ENCODE assay signal across 13 mouse cellular contexts in the genomic region with DNA sequence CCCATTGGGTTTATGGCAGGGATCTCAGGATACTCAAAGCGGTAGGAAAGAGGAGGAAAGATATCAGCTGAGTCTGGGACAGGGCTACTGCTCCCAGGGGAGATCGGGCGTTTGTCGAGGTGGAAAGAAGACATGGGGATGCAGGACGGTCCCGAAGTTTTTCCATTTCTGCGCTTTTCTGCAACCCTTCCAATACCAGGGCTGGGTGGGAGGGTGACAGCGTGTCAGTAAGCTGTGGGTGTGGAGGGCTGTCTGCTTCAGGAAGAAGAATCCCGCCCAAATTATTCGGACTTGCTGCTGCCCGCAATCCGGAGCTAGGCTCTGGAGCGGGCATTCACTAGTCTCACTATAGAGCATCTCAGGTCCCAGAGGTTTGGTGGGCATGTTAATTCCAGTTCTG. TPM values are rescaled to one million over a fixed set of nuclear protein-coding genes. Genes with fewer than 3 reads are reported as not detected.
DNase-seq lines count a peak whose midpoint lies in the region; ATAC-seq lines count a peak whose summit lies in the region.
"Had no signal": no experiment of that assay in that cellular context is flagged by ENCODE, and none has a peak within 500 bp of the region (broad histone marks: within the 10 kb centered on the region; RNA-seq: fewer than 3 reads in every experiment).

No protein-coding gene starts in this region.

- H3K9ac ChIP-seq in heart, embryonic 16.5 days (ENCODE audit: low read length) = no peak overlapping the region
- no peak overlapping the region for H3K9ac ChIP-seq in embryonic facial prominence, embryonic 12.5 days
- no peak overlapping the region for H3K9ac ChIP-seq in hindbrain, embryonic 13.5 days
- no peak overlapping the region for H3K9ac ChIP-seq in midbrain, embryonic 14.5 days (replicated peaks; ENCODE audit: low read length)
- no peak overlapping the region for H3K9ac ChIP-seq in liver, embryonic 11.5 days (ENCODE audit: low read depth, low read length)

- no peak for ATAC-seq in heart, embryonic 16.5 days (replicated peaks; ENCODE audit: extremely low read depth, insufficient read depth, low FRiP score)
- no peak for ATAC-seq in embryonic facial prominence, embryonic 12.5 days (ENCODE audit: insufficient number of reproducible peaks, insufficient read depth, low FRiP score, low TSS enrichment)
- ATAC-seq in hindbrain, embryonic 13.5 days (ENCODE audit: low FRiP score) = no peak
- no peak for ATAC-seq in midbrain, embryonic 14.5 days (ENCODE audit: low FRiP score, low TSS enrichment)
- no peak for ATAC-seq in liver, embryonic 11.5 days (replicated peaks; ENCODE audit: low FRiP score)

- intact Hi-C loops in heart, postnatal 10 days (cut with DNase I) = no loop called here
- intact Hi-C loops in left cerebral cortex, postnatal 10 days (cut with DNase I) = no loop called here

- no peak for DNase-seq in heart, postnatal 10 days
- DNase-seq in midbrain, embryonic 14.5 days = peak; percentile 30
- DNase-seq in ovary, adult 18-20 months (ENCODE audit: low spot score) = no peak
- DNase-seq in liver, embryonic 11.5 days (ENCODE audit: low spot score) = no peak
- no peak for DNase-seq in left cerebral cortex, postnatal 10 days (ENCODE audit: extremely low spot score in 1 of 2, low spot score in 2 of 2)
- DNase-seq: cerebellum, adult 18-20 months; gastrocnemius, postnatal 10 days had no signal

- H3K4me1 ChIP-seq in heart, embryonic 16.5 days (ENCODE audit: control insufficient read depth, insufficient read depth, low read length) = no peaks in the 10 kb centered on the region; the same call in 1 of the 2 replicates
- H3K4me1 ChIP-seq in embryonic facial prominence, embryonic 12.5 days = peaks cover 13% of the 10 kb centered on the region; the same call in 1 of the 2 replicates
- H3K4me1 ChIP-seq in hindbrain, embryonic 13.5 days (replicated peaks) = peaks cover 22% of the 10 kb centered on the region
- H3K4me1 ChIP-seq in midbrain, embryonic 14.5 days (ENCODE audit: control insufficient read depth, insufficient read depth, low read length) = no peaks in the 10 kb centered on the region
- no peaks in the 10 kb centered on the region for H3K4me1 ChIP-seq in liver, embryonic 11.5 days (replicated peaks; ENCODE audit: control insufficient read depth, insufficient read depth, low read length)

- 0 out of 2 replicates have a peak overlapping the region, but pooled peaks have one; percentile 1 for H3K4me3 ChIP-seq in heart, embryonic 16.5 days (ENCODE audit: low read length)
- peak overlapping the region; percentile 50 for H3K4me3 ChIP-seq in embryonic facial prominence, embryonic 12.5 days
- H3K4me3 ChIP-seq in hindbrain, embryonic 13.5 days = peak overlapping the region; percentile 56; the same call in 1 of the 2 replicates
- no peak overlapping the region for H3K4me3 ChIP-seq in midbrain, embryonic 14.5 days (replicated peaks; ENCODE audit: low read depth, low read length)
- no peak overlapping the region for H3K4me3 ChIP-seq in liver, embryonic 11.5 days (ENCODE audit: low read depth, low read length)

- no peak overlapping the region for H3K27ac ChIP-seq in heart, embryonic 16.5 days (ENCODE audit: low read length)
- no peak overlapping the region for H3K27ac ChIP-seq in embryonic facial prominence, embryonic 12.5 days
- no peak overlapping the region for H3K27ac ChIP-seq in hindbrain, embryonic 13.5 days
- H3K27ac ChIP-seq in midbrain, embryonic 14.5 days (replicated peaks; ENCODE audit: low read depth, low read length) = no peak overlapping the region
- H3K27ac ChIP-seq in liver, embryonic 11.5 days (ENCODE audit: low read depth, low read length) = no peak overlapping the region

- H3K27me3 ChIP-seq in heart, embryonic 16.5 days (ENCODE audit: control insufficient read depth, insufficient read depth, low read length) = peaks cover 67% of the 10 kb centered on the region
- peaks cover 70% of the 10 kb centered on the region for H3K27me3 ChIP-seq in embryonic facial prominence, embryonic 12.5 days
- H3K27me3 ChIP-seq in hindbrain, embryonic 13.5 days = peaks cover 82% of the 10 kb centered on the region
- H3K27me3 ChIP-seq in midbrain, embryonic 14.5 days (ENCODE audit: control insufficient read depth, insufficient read depth, low read length) = peaks cover 46% of the 10 kb centered on the region
- peaks cover 69% of the 10 kb centered on the region for H3K27me3 ChIP-seq in liver, embryonic 11.5 days (replicated peaks; ENCODE audit: control insufficient read depth, insufficient read depth, low read length)

- H3K4me2 ChIP-seq in heart, embryonic 16.5 days (ENCODE audit: low read depth, low read length) = no peak overlapping the region
- peak overlapping the region; percentile 95 for H3K4me2 ChIP-seq in embryonic facial prominence, embryonic 12.5 days (replicated peaks)
- H3K4me2 ChIP-seq in hindbrain, embryonic 13.5 days = no peak overlapping the region
- no peak overlapping the region for H3K4me2 ChIP-seq in midbrain, embryonic 14.5 days (ENCODE audit: low read length)
- H3K4me2 ChIP-seq in liver, embryonic 11.5 days = no peak overlapping the region

- no peaks in the 10 kb centered on the region for H3K9me3 ChIP-seq in heart, embryonic 16.5 days (replicated peaks; ENCODE audit: control insufficient read depth, low read length)
- no peaks in the 10 kb centered on the region for H3K9me3 ChIP-seq in embryonic facial prominence, embryonic 12.5 days
- H3K9me3 ChIP-seq in hindbrain, embryonic 13.5 days = no peaks in the 10 kb centered on the region
- H3K9me3 ChIP-seq in midbrain, embryonic 14.5 days (ENCODE audit: control insufficient read depth, low read length) = no peaks in the 10 kb centered on the region
- H3K9me3 ChIP-seq in liver, embryonic 11.5 days (ENCODE audit: control insufficient read depth, low read length) = no peaks in the 10 kb centered on the region

- no peaks in the 10 kb centered on the region for H3K36me3 ChIP-seq in heart, embryonic 16.5 days (ENCODE audit: control insufficient read depth, insufficient read depth)
- H3K36me3 ChIP-seq in embryonic facial prominence, embryonic 12.5 days = no peaks in the 10 kb centered on the region
- no peaks in the 10 kb centered on the region for H3K36me3 ChIP-seq in hindbrain, embryonic 13.5 days
- H3K36me3 ChIP-seq in midbrain, embryonic 14.5 days (ENCODE audit: control insufficient read depth, insufficient read depth, low read length) = no peaks in the 10 kb centered on the region
- H3K36me3 ChIP-seq in liver, embryonic 11.5 days (ENCODE audit: control insufficient read depth, insufficient read depth, low read length) = no peaks in the 10 kb centered on the region

- WGBS in heart, embryonic 16.5 days = 13% methylated on average over 13 of the region's 13 CpGs
- 12% methylated on average over 13 of the region's 13 CpGs for WGBS in embryonic facial prominence, embryonic 12.5 days
- WGBS in hindbrain, embryonic 13.5 days = 7% methylated on average over 13 of the region's 13 CpGs
- WGBS in midbrain, embryonic 14.5 days = 8% methylated on average over 13 of the region's 13 CpGs
- WGBS in liver, embryonic 11.5 days = 21% methylated on average over 13 of the region's 13 CpGs

RNA-seq across cellular contexts. Expression of a gene that starts 0.8 kb away (rescaled TPM):
- polyA plus RNA-seq in heart, embryonic 16.5 days (2015; fragmentation: Nextera tagmentation; extraction: Ambion mirVana) = 2.1 and 2.2 TPM in 2 replicates
- 1 to 10 TPM; 1.8 to 2.3 TPM for total RNA-seq in heart, postnatal 10 days (2021)
- 4.8 and 8.1 TPM in 2 replicates for polyA plus RNA-seq in embryonic facial prominence, embryonic 12.5 days (2016; fragmentation: Nextera tagmentation; extraction: Ambion mirVana)
- 0.39 and 0.80 TPM in 2 replicates for polyA plus RNA-seq in hindbrain, embryonic 13.5 days (2015; fragmentation: Nextera tagmentation; extraction: Ambion mirVana)
- polyA plus RNA-seq in midbrain, embryonic 14.5 days (2014; fragmentation: Nextera tagmentation; extraction: Ambion mirVana) = 0.08 and 0.09 TPM in 2 replicates
- 0.08 TPM in 1 of 2 replicates, not detected in the other for polyA plus RNA-seq in liver, embryonic 11.5 days (2014; fragmentation: Nextera tagmentation; extraction: Ambion mirVana)
- total RNA-seq in left cerebral cortex, postnatal 10 days (2021) = 1 to 10 TPM; 3.3 to 3.6 TPM
- total RNA-seq: CH12.LX; monocyte, adult 5-6 weeks had no signal
- polyA plus RNA-seq: large intestine, adult 2 months had no signal

Comparison
In these comparisons a context has a peak if more than half of its experiments do, and no peak if none do; other contexts are left out.
1. H3K4me3 ChIP-seq: peak in heart, embryonic 16.5 days (single experiment), embryonic facial prominence, embryonic 12.5 days (single experiment) and hindbrain, embryonic 13.5 days (single experiment); none in midbrain, embryonic 14.5 days (single experiment) and liver, embryonic 11.5 days (single experiment).